Mouse (Mus musculus) MEL (cell line): ENCODE measurements around the gene Zfp790.

Source experiments
- CTCF ChIP-seq, 3 experiments: IDR thresholded peaks in 2 of 3; conservative IDR thresholded peaks in 1 of 3; 2 replicates each; pipeline ENCODE4 v1.5.1; 2011 to 2012; ENCODE audit warnings: low read length in 3 of 3, low read depth in 2 of 3, mild to moderate bottlenecking in 2 of 3, improper control_type of control experiment in 1 of 3, inconsistent platforms in 1 of 3, mixed read lengths in 1 of 3, moderate library complexity in 1 of 3; ENCODE audit not compliant: control insufficient read depth in 1 of 3, insufficient read depth in 1 of 3, poor library complexity in 1 of 3, severe bottlenecking in 1 of 3
- EP300 ChIP-seq, 2 experiments: IDR thresholded peaks; 2 replicates each; pipeline ENCODE4 v1.6.1; 2011; ENCODE audit warnings: improper control_type of control experiment in 2 of 2, low read length in 2 of 2, low read depth in 1 of 2, mild to moderate bottlenecking in 1 of 2
- GABPA ChIP-seq: IDR thresholded peaks from 2 replicates; pipeline ENCODE4 v1.6.1; 2012; ENCODE audit warnings: low read depth, mild to moderate bottlenecking, inconsistent platforms, low read length, improper control_type of control experiment, moderate library complexity
- KAT2A ChIP-seq: conservative IDR thresholded peaks from 2 replicates; pipeline ENCODE4 v1.6.1; 2012; ENCODE audit warnings: low read depth, low read length, improper control_type of control experiment, inconsistent platforms
- MAFK ChIP-seq: IDR thresholded peaks from 2 replicates; pipeline ENCODE4 v1.6.1; 2011; ENCODE audit warnings: low read depth, mild to moderate bottlenecking, low read length, improper control_type of control experiment, borderline replicate concordance
- MEF2A ChIP-seq: IDR thresholded peaks from 2 replicates; pipeline ENCODE4 v1.6.1; 2014; ENCODE audit warnings: low read depth, mild to moderate bottlenecking, inconsistent platforms, low read length, improper control_type of control experiment; ENCODE audit not compliant: poor library complexity, insufficient replicate concordance, severe bottlenecking; ENCODE audit errors: extremely low read depth
- NELFE ChIP-seq: IDR thresholded peaks from 2 replicates; pipeline ENCODE4 v1.6.1; 2011; ENCODE audit warnings: low read depth, low read length, improper control_type of control experiment
- POLR2A ChIP-seq, 2 experiments: IDR thresholded peaks; 2 replicates each; pipeline ENCODE4 v1.6.1; 2011 to 2012; ENCODE audit warnings: low read length in 2 of 2, mild to moderate bottlenecking in 2 of 2, control low read depth in 1 of 2, improper control_type of control experiment in 1 of 2, low read depth in 1 of 2, moderate library complexity in 1 of 2; ENCODE audit not compliant: control insufficient read depth in 1 of 2, insufficient read depth in 1 of 2, poor library complexity in 1 of 2
- RCOR1 ChIP-seq: IDR thresholded peaks from 2 replicates; pipeline ENCODE4 v1.6.1; 2012; ENCODE audit warnings: low read depth, mild to moderate bottlenecking, inconsistent platforms, low read length, improper control_type of control experiment
- ZNF384 ChIP-seq: IDR thresholded peaks from 2 replicates; pipeline ENCODE4 v1.6.1; 2012; ENCODE audit warnings: low read depth, mild to moderate bottlenecking, inconsistent platforms, low read length, improper control_type of control experiment

GRCm38 (mm10) chr7:29773503-29773902 is 42.4 kb upstream of the Zfp790 start:
- TF ChIP-seq CTCF (IDR thresholded peaks at IDR 0.05 in 2 of 3, conservative IDR thresholded peaks at IDR 0.05 in 1 of 3; ENCODE audit: control insufficient read depth in 1 of 3, insufficient read depth in 1 of 3, low read depth in 2 of 3, low read length in 3 of 3, poor library complexity in 1 of 3, severe bottlenecking in 1 of 3) (no peak), RCOR1 (no peak), POLR2A (IDR thresholded peaks at IDR 0.05; ENCODE audit: control insufficient read depth in 1 of 2, insufficient read depth in 1 of 2, low read depth in 1 of 2, low read length in 2 of 2, poor library complexity in 1 of 2) (no peak), NELFE (no peak), EP300 (IDR thresholded peaks at IDR 0.05; ENCODE audit: low read depth in 1 of 2, low read length in 2 of 2) (no peak), ZNF384 (no peak), MEF2A (no peak), MAFK (no peak), GABPA (no peak), KAT2A (no peak)
